Mouse (Mus musculus) midbrain, embryonic 16.5 days (tissue): ENCODE data around the gene Phactr4. TPM values are rescaled to one million over a fixed set of nuclear protein-coding genes. Genes with fewer than 3 reads are reported as not detected.

Experiments used
- ATAC-seq: fragments of 200-750 bp; cut with Nextera tagmentation; 2 replicates; pipeline ENCODE4 v1.8.0; 2017; ENCODE audit warnings: moderate TSS enrichment
- H3K27ac ChIP-seq: fragments of 300-500 bp; sonication (generic); 2 replicates; pipeline ENCODE4 v1.5.1; 2014; ENCODE audit warnings: mild to moderate bottlenecking, low read length, mixed read lengths
- H3K27me3 ChIP-seq: fragments of 300-500 bp; sonication (generic); 2 replicates; pipeline ENCODE4 v1.6.1; 2014; ENCODE audit warnings: low read depth, low read length, mixed read lengths; ENCODE audit not compliant: control insufficient read depth, insufficient read depth
- H3K36me3 ChIP-seq: fragments of 300-500 bp; sonication (generic); 2 replicates; pipeline ENCODE4 v1.6.1; 2014; ENCODE audit warnings: mild to moderate bottlenecking, low read length, moderate library complexity, mixed read lengths; ENCODE audit not compliant: control insufficient read depth, insufficient read depth
- H3K4me1 ChIP-seq: fragments of 300-500 bp; sonication (generic); 2 replicates; pipeline ENCODE4 v1.6.1; 2014; ENCODE audit warnings: mild to moderate bottlenecking, low read length, mixed read lengths; ENCODE audit not compliant: control insufficient read depth, insufficient read depth
- H3K4me2 ChIP-seq: fragments of 300-500 bp; sonication (generic); 2 replicates; pipeline ENCODE4 v1.6.1; 2014; ENCODE audit warnings: mild to moderate bottlenecking, low read length, mixed read lengths
- H3K4me3 ChIP-seq: fragments of 300-500 bp; sonication (generic); 2 replicates; pipeline ENCODE4 v1.5.1; 2014; ENCODE audit warnings: low read depth, mild to moderate bottlenecking, low read length, moderate library complexity, mixed read lengths
- H3K9ac ChIP-seq: fragments of 300-500 bp; sonication (generic); 2 replicates; pipeline ENCODE4 v1.6.1; 2014; ENCODE audit warnings: low read depth, low read length, mixed read lengths
- H3K9me3 ChIP-seq: fragments of 300-500 bp; sonication (generic); replicated peaks from 2 replicates; pipeline ENCODE4 v1.6.1; 2014; ENCODE audit warnings: mild to moderate bottlenecking, low read length, mixed read lengths; ENCODE audit not compliant: control insufficient read depth, poor library complexity, severe bottlenecking
- WGBS: fragments of 180-500 bp; shearing (Covaris S2); extraction: QIAGEN DNeasy Blood & Tissue Kit; methylation state at CpG from one replicate; pipeline ENCODE4 v1.1.7; 2014; 5-methylcytosine and 5-hydroxymethylcytosine counted together
- polyA plus RNA-seq: library from polyadenylated mRNA; unstranded; fragments of >200 nt; fragmentation: Nextera tagmentation; extraction: Ambion mirVana; gene quantifications from 2 replicates; pipeline ENCODE4 v1.2.1, GENCODE M21; 2015

The Phactr4 gene
- polyA plus RNA-seq, 1 experiment from 2014 or later: 7.1 TPM

DNA sequence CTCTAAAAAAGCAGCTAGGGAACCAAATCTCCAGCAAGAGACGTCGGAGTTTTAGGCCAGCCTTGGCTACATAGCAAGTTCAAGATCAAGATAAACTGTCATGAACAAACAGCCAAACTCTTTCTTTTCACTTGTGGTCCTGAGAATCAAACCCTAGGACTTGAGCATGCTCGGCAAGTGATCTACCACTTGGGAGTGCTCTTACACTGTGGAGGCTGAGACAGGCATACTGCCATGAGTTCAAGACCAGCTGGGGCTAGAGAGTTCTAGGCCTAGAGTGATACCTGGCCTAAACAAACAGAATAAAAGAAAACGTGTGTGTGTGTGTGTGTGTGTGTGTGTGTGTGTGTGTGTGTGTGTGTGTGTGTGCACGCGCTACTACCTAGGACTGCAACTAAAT is 31.9 kb upstream of the Phactr4 start:
- H3K9ac ChIP-seq: no peak overlapping the region
- H3K36me3 ChIP-seq: peaks cover 15% of the 10 kb centered on the region
- 86% methylated on average over 6 of the region's 6 CpGs for WGBS
- H3K4me1 ChIP-seq: no peaks in the 10 kb centered on the region
- H3K27me3 ChIP-seq: no peaks in the 10 kb centered on the region
- no peak overlapping the region for H3K4me2 ChIP-seq
- ATAC-seq: no peak
- H3K4me3 ChIP-seq: no peak overlapping the region
- H3K9me3 ChIP-seq: no peaks in the 10 kb centered on the region
- no peak overlapping the region for H3K27ac ChIP-seq

DNA sequence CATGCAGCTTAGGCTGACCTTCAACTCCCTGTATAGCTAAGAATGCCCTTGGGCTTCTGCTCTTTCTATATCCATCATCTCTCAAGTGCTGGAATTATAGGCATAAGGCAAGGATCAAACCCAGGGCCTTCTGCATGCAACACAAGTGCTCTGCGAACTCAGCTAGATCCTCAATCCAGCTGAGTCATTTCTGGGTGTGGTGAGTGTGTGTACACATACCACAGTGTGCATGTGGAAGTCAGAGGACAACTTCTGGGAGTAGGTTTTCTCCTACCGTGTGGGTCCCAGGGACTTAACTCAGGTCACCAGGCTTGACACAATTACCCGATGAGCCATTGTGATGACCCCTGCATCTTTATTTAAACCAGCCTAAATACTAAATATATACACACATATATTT is 27.5 kb upstream of the Phactr4 start:
- H3K36me3 ChIP-seq: no peaks in the 10 kb centered on the region
- ATAC-seq: no peak
- WGBS: 92% methylated on average over 3 of the region's 3 CpGs

DNA sequence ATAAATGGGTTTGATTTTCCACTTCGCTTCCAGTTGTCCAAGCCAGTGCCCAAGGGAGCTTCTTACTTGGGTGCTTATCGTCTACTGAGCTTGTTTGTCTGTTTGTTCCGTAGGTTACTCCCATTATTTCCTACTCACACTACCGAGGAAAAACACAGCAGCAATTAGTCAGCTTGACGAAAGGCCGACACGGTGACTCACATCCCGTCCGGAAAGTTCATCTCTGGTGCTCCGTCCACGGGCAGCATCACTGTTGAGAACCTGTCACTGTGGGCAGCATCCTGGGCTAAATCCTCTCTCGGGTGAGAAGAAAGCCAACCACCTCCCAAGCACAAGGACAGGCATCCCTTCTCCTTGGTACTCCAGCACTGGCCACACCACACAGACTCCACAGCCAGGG is 23.8 kb upstream of the Phactr4 start:
- Histone ChIP-seq H3K36me3 (no peaks in the 10 kb centered on the region), H3K4me3 (no peak overlapping the region), H3K9me3 (no peaks in the 10 kb centered on the region), H3K27me3 (no peaks in the 10 kb centered on the region), H3K4me2 (no peak overlapping the region), H3K4me1 (no peaks in the 10 kb centered on the region), H3K9ac (no peak overlapping the region), H3K27ac (no peak overlapping the region)
- 88% methylated on average over 12 of the region's 12 CpGs for WGBS
- ATAC-seq: no peak

More for the DNA sequence above, 27.5 kb upstream of the Phactr4 start:
- Histone ChIP-seq H3K27me3 (no peaks in the 10 kb centered on the region), H3K27ac (no peak overlapping the region), H3K4me2 (no peak overlapping the region), H3K4me1 (no peaks in the 10 kb centered on the region), H3K9me3 (no peaks in the 10 kb centered on the region), H3K4me3 (no peak overlapping the region), H3K9ac (no peak overlapping the region)

DNA sequence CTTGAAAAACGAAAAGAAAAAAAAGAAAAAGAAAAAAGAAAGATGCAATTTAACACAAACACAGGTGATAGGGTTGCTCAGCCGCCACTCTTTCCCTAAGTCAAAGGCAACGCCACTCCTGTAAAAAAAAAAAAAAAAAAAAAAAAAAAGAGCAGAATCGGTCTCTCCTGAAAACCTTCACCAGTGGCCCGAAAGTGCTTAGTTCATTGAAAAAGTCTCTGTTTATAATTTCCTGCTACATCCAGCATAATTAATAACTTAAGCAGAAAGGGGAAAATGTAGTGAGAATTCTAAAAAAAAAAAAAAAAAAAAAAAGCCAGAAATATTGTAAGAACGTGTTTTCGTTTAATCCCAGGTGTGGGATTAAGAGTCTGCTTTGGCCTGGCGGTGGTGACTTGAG is 22.2 kb upstream of the Phactr4 start:
- H3K4me2 ChIP-seq: no peak overlapping the region
- H3K9ac ChIP-seq: no peak overlapping the region
- no peak for ATAC-seq
- no peak overlapping the region for H3K4me3 ChIP-seq
- H3K9me3 ChIP-seq: no peaks in the 10 kb centered on the region
- WGBS: 84% methylated on average over 8 of the region's 8 CpGs
- H3K36me3 ChIP-seq: no peaks in the 10 kb centered on the region
- no peaks in the 10 kb centered on the region for H3K27me3 ChIP-seq
- no peak overlapping the region for H3K27ac ChIP-seq
- no peaks in the 10 kb centered on the region for H3K4me1 ChIP-seq

DNA sequence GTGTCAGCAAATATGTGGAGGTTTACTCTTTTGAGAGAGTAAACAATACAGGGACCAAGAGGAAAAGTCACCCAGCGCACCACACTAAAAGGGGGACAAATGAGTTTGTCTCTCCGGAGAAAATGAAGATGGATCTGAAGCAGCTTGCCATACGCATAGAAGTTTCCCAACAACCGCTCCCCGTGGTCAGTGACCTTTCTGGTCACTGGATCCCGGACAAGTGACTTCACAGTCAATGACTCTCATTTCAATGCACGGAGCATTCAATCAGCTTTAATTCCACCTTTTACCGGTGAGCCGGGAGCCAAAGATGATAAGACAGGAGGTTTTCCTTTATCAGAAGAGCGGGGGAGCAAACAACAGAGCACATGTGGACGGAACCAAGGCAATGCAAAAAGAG is 15.6 kb upstream of the Phactr4 start:
- no peak overlapping the region for H3K27ac ChIP-seq
- H3K4me1 ChIP-seq: no peaks in the 10 kb centered on the region
- no peak overlapping the region for H3K4me2 ChIP-seq
- H3K9me3 ChIP-seq: no peaks in the 10 kb centered on the region
- H3K4me3 ChIP-seq: no peak overlapping the region
- 25% methylated on average over 11 of the region's 11 CpGs for WGBS
- no peak for ATAC-seq
- H3K36me3 ChIP-seq: no peaks in the 10 kb centered on the region
- no peak overlapping the region for H3K9ac ChIP-seq
- H3K27me3 ChIP-seq: no peaks in the 10 kb centered on the region

DNA sequence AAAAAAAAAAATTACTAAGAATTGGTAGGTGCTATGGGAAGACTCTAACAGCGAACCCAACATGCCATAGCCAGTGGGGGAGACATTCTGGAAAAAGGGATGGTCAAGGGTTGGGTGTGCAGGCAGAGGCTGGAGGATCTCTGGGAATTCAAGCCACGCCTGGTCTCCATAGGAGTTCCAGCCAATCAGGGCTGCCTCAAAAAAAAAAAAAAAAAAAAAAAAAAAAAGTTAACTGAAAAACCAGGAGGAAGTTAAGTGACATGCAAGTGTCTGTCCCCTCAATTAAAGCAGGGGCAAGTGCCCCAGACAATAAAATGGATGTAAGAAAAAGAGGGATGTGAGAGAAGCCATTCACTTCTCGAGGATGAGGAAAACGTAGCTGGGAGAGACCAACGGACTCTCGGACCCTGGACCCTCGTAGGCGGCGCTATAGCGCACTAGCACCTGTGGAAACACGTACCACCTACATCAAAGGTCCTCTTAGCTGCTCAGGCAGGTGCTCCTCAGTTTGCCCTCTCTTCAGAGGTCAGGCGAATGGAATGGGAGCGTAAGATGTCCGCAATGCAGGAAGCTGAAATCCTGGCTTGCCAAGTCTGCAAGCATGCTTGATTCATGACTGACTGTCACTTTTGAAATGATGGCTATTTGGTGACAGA is 10.6 kb upstream of the Phactr4 start:
- Histone ChIP-seq H3K9ac (no peak overlapping the region), H3K4me1 (no peaks in the 10 kb centered on the region), H3K9me3 (no peaks in the 10 kb centered on the region), H3K36me3 (no peaks in the 10 kb centered on the region), H3K4me2 (no peak overlapping the region), H3K27me3 (no peaks in the 10 kb centered on the region), H3K4me3 (no peak overlapping the region), H3K27ac (no peak overlapping the region)
- 16% methylated on average over 14 of the region's 14 CpGs for WGBS
- ATAC-seq: no peak

DNA sequence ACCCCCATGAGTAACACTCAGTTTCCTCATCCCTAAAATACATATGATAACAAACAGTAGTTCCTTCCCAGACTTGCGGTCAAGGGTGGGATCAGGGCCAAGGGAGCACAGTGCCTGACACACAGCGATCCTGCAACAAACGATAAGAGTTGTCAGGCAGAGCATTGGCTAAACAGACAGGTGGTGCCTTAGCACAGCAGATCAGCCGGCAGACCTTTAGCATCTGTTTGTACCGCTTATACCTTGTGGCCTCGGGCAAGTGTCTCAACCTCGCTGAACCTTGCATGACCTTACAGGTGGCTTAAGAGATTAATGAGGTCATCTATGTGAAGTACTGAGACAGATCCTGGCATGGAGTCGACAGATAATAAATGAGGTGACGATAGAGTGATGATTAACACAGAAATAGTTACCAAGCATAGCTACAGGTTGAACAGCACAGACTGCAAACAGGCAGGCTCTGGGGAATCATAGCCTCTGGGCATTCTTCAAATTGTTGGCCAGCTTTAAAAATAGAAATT is 5.8 kb upstream of the Phactr4 start:
- H3K27ac ChIP-seq: no peak overlapping the region
- ATAC-seq: no peak
- H3K9me3 ChIP-seq: no peaks in the 10 kb centered on the region
- no peaks in the 10 kb centered on the region for H3K36me3 ChIP-seq
- 69% methylated on average over 9 of the region's 9 CpGs for WGBS
- no peak overlapping the region for H3K4me3 ChIP-seq
- no peaks in the 10 kb centered on the region for H3K27me3 ChIP-seq
- H3K4me2 ChIP-seq: no peak overlapping the region
- no peaks in the 10 kb centered on the region for H3K4me1 ChIP-seq
- H3K9ac ChIP-seq: no peak overlapping the region

GRCm38 (mm10) chr4:132427493-132427892 is 5.2 kb upstream of the Phactr4 start:
- Histone ChIP-seq H3K36me3 (no peaks in the 10 kb centered on the region), H3K4me2 (no peak overlapping the region), H3K27me3 (no peaks in the 10 kb centered on the region), H3K27ac (no peak overlapping the region), H3K9me3 (no peaks in the 10 kb centered on the region), H3K9ac (no peak overlapping the region), H3K4me3 (no peak overlapping the region), H3K4me1 (peaks cover 2% of the 10 kb centered on the region; the same call in 1 of the 2 replicates)
- 83% methylated on average over 4 of the region's 4 CpGs for WGBS
- no peak for ATAC-seq

GRCm38 (mm10) chr4:132426021-132426420 is 3.7 kb upstream of the Phactr4 start:
- WGBS: 56% methylated on average over 2 of the region's 2 CpGs
- no peaks in the 10 kb centered on the region for H3K9me3 ChIP-seq
- H3K36me3 ChIP-seq: no peaks in the 10 kb centered on the region
- no peak for ATAC-seq
- H3K27ac ChIP-seq: no peak overlapping the region
- peaks cover 4% of the 10 kb centered on the region for H3K4me1 ChIP-seq
- H3K4me2 ChIP-seq: no peak overlapping the region
- H3K4me3 ChIP-seq: no peak overlapping the region
- no peaks in the 10 kb centered on the region for H3K27me3 ChIP-seq
- H3K9ac ChIP-seq: no peak overlapping the region
